Mouse (Mus musculus) naive thymus-derived CD4-positive, alpha-beta T cell, adult 5 months (primary cell): ENCODE data around the gene Psrc1. TPM values are rescaled to one million over a fixed set of nuclear protein-coding genes. Genes with fewer than 3 reads are reported as not detected.

Experiments
- polyA plus RNA-seq: library from polyadenylated mRNA; unstranded; fragments of 100-300 nt; shearing (Covaris generic); gene quantifications from one replicate; pipeline ENCODE4 v1.2.1, GENCODE M21; 2017

The Psrc1 gene
- 0.27 TPM for polyA plus RNA-seq

GRCm38 (mm10) chr3:108383485-108384354 lies at the start of gene Psrc1:
Gene Psrc1 (plus strand): TSS chr3:108383839.

GRCm38 (mm10) chr3:108364270-108364995 lies 19.2 kb upstream of the Psrc1 start, which contains the start of gene Mybphl:
Gene Mybphl (plus strand): TSS chr3:108364911.

GRCm38 (mm10) chr3:108414857-108415830 lies 31.5 kb downstream of the Psrc1 start, which contains the start of gene Celsr2:
Gene Celsr2 (minus strand): TSS chr3:108415552.

Other genes with a start within 250 kb of the Psrc1 start
- gene Gnai3, start 237.7 kb upstream of the Psrc1 start, polyA plus RNA-seq = 201 TPM
- gene Gpr61, start 229.0 kb upstream of the Psrc1 start, polyA plus RNA-seq = not detected
- gene Amigo1, start 197.5 kb upstream of the Psrc1 start, polyA plus RNA-seq = 1.6 TPM
- 19.6 TPM for gene Cyb561d1, start 182.6 kb upstream of the Psrc1 start, polyA plus RNA-seq
- gene Atxn7l2, start 172.9 kb upstream of the Psrc1 start, polyA plus RNA-seq = 24.0 TPM
- not detected for gene Sypl2, start 157.2 kb upstream of the Psrc1 start, polyA plus RNA-seq
- 62.3 TPM for gene Psma5, start 126.9 kb upstream of the Psrc1 start, polyA plus RNA-seq
- not detected for gene Sort1, start 99.8 kb upstream of the Psrc1 start, polyA plus RNA-seq
- gene Mybphl, start 18.9 kb upstream of the Psrc1 start, polyA plus RNA-seq = not detected
- gene Celsr2, start 31.7 kb downstream of the Psrc1 start, polyA plus RNA-seq = 1.1 TPM
- 150 TPM for gene Sars, start 61.4 kb downstream of the Psrc1 start, polyA plus RNA-seq
- not detected for gene 1700013F07Rik, start 150.3 kb downstream of the Psrc1 start, polyA plus RNA-seq
- gene 5330417C22Rik, start 152.7 kb downstream of the Psrc1 start, polyA plus RNA-seq = 0.06 TPM
- gene Tmem167b, start 178.6 kb downstream of the Psrc1 start, polyA plus RNA-seq = 47.1 TPM
- gene Taf13, start 187.9 kb downstream of the Psrc1 start, polyA plus RNA-seq = 34.2 TPM
- gene Wdr47, start 207.4 kb downstream of the Psrc1 start, polyA plus RNA-seq = 17.4 TPM